Mouse (Mus musculus) kidney, adult 2 months (tissue): ENCODE results near the gene Optc. TPM values are rescaled to one million over a fixed set of nuclear protein-coding genes. Genes with fewer than 3 reads are reported as not detected.

Experiments used
- DNase-seq: peaks from one replicate; pipeline ENCODE4 v3.0.0; 2021
- H3K27ac ChIP-seq: fragments of 200-500 bp; 2 replicates; pipeline ENCODE4 v1.5.1; 2012; ENCODE audit warnings: low read depth, low read length, control low read depth, inconsistent platforms; ENCODE audit not compliant: insufficient read depth
- H3K27me3 ChIP-seq: fragments of 200-500 bp; replicated peaks from 2 replicates; pipeline ENCODE4 v1.6.1; 2012; ENCODE audit warnings: mild to moderate bottlenecking, moderate library complexity, low read length, inconsistent platforms; ENCODE audit not compliant: control insufficient read depth, insufficient read depth
- H3K36me3 ChIP-seq: fragments of 200-500 bp; 2 replicates; pipeline ENCODE4 v1.6.1; 2012; ENCODE audit warnings: mild to moderate bottlenecking, moderate library complexity, low read length, inconsistent platforms; ENCODE audit not compliant: control insufficient read depth, insufficient read depth
- H3K4me1 ChIP-seq: fragments of 200-500 bp; 2 replicates; pipeline ENCODE4 v1.6.1; 2011; ENCODE audit warnings: low read length; ENCODE audit not compliant: control insufficient read depth, insufficient read depth
- H3K4me3 ChIP-seq: fragments of 200-500 bp; 2 replicates; pipeline ENCODE4 v1.5.1; 2011; ENCODE audit warnings: mild to moderate bottlenecking, low read depth, low read length, control low read depth; ENCODE audit not compliant: insufficient read depth
- CTCF ChIP-seq: fragments of 200-500 bp; conservative IDR thresholded peaks from 2 replicates; pipeline ENCODE4 v1.5.1; 2011; ENCODE audit warnings: low read depth, mild to moderate bottlenecking, control low read depth, low read length, moderate library complexity, mixed read lengths; ENCODE audit not compliant: insufficient read depth, insufficient read length
- POLR2A ChIP-seq: fragments of 200-500 bp; IDR thresholded peaks from one replicate; pipeline ENCODE4 v1.6.1; 2011; ENCODE audit warnings: low read depth, low read length, control low read depth
- WGBS: fragments of 180-500 bp; shearing (Covaris S2); methylation state at CpG from one replicate; pipeline ENCODE4 v1.1.7; 2018; 5-methylcytosine and 5-hydroxymethylcytosine counted together
- polyA plus RNA-seq: library from polyadenylated mRNA; depleted of rRNA; stranded (reverse); fragments of >200 nt; gene quantifications from 2 replicates; pipeline ENCODE4 v1.2.3, GENCODE M21; 2012

Gene Optc
- polyA plus RNA-seq, 1 experiment, result 0.48 TPM

DNA sequence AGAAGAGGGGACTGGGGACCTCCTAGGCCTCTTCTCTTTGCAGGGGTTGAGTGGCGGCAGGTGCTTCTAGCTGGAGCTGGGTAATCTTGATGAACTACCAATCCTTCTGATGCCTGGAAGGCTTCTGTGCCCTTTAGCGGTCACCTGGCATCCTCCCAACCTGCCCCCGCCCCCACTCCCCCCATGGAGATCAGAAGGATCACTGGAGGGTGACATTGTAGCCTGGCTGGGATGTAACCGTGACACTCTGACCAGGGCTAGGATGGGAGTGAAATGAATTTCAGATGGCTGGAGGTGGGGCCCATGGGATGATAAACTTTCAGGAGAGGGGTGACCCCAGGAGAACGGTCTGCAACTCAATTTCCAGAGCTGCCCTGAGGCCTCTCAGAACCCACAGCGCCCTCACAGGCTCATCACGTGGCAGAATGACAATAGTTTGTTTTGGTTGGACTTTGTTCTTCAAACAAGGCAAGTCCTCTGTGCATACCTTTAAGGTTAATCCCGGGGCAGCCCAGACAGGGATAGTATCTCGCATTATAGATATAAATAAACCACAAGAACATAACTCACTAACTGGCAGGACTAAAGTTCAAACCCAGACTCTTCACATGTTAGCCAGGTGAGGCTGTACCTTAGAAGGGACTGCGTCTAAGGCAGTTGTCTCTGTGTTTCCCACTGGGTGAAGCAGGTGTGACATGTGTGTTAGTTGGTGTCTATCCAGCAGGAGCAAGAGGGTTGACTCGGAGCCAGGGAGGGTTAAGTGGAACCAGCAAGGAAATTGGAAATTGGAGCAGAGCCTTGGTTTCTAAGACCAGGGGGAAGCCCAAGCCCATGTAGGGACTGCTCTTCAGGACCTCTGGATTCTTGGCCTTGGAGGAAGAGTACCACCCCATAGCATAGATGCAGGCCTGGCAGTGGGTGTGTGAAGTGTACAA is 25.2 kb downstream of the Optc start:
- WGBS, result 48% methylated on average over 11 of the region's 11 CpGs
- DNase-seq, result peak; percentile 36
- Histone ChIP-seq H3K4me1 (peaks cover 5% of the 10 kb centered on the region; the same call in 1 of the 2 replicates), H3K4me3 (no peak overlapping the region), H3K36me3 (no peaks in the 10 kb centered on the region), H3K27me3 (no peaks in the 10 kb centered on the region), H3K27ac (no peak overlapping the region)
- TF ChIP-seq POLR2A (no peak), CTCF (no peak)

DNA sequence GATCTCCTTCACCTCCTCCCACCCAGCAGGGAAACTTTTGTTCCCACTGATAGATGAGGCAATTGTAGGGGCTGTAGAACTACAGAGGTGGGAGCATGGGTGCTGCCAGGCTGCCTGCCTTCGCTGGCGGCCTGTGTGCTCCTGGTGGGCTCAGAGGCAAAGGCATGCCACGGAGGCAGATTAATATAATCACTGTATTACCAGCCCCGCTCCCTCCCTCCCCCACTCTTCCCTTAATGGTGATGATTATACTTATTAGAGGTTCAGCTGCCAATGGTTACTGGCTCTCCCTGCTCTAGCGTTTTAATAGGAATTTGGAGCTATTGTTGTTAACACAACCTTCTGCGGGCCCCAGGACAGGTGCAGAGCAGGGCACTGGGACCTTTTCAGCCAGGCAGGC is 26.0 kb downstream of the Optc start:
- Histone ChIP-seq H3K27me3 (no peaks in the 10 kb centered on the region), H3K4me1 (peaks cover 5% of the 10 kb centered on the region; the same call in 1 of the 2 replicates), H3K4me3 (no peak overlapping the region), H3K36me3 (no peaks in the 10 kb centered on the region), H3K27ac (no peak overlapping the region)
- TF ChIP-seq POLR2A (no peak), CTCF (no peak)
- WGBS, result 71% methylated on average over 6 of the region's 6 CpGs
- DNase-seq, result no peak

DNA sequence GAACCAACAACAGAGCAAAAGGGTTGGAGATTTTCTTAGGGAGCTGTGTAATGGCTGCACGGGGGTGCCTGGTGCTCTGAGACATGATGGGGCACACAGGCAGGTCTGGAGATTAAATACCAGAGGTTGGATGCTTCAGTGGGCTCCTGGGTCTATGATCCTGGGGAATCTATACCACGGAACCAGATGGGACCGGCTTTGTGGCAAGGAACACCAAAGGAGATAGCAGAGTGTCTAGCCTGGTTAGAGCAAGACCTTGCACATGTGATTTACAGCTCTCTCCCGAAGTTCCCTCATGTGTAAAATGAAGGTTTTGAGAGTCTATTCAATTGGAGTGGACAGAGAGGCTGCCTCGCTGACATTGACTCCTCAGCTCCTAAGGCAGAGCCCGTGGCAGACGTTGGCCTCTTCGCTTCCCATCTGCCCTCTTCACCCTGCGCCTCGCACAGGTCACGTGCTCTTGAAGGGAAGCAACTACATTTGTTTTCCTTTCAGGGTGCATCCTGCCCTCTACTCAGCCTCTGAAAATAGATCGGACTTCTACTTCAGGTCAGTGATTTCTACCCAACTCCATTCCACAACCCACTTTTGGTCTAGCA is 28.9 kb downstream of the Optc start:
- Histone ChIP-seq H3K27ac (no peak overlapping the region), H3K27me3 (no peaks in the 10 kb centered on the region), H3K4me3 (no peak overlapping the region), H3K4me1 (peaks cover 5% of the 10 kb centered on the region; the same call in 1 of the 2 replicates), H3K36me3 (no peaks in the 10 kb centered on the region)
- peak; percentile 59 for DNase-seq
- no peak for TF ChIP-seq POLR2A
- no peak for TF ChIP-seq CTCF
- 44% methylated on average over 12 of the region's 12 CpGs for WGBS

DNA sequence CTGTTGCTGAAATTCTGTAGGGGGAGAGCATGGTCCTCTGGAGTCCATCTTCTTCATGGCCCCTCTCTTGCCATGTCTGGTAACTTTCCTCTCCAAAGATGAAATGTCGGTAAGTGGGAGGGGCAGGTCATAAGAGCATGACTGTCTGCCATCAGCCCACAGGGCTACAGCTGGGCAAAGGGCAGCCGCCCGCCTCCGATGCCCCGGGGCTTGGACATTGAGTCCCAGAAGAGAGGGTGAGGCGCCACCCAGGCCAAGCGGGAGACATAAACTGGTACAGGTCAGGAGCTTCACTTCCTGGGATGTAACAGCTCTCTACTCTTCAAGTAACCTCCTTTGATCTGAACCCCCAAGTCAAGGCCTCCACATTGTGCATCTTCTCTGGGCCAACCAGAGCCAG is 30.9 kb downstream of the Optc start:
- H3K27ac ChIP-seq, result no peak overlapping the region
- WGBS, result 59% methylated on average over 7 of the region's 7 CpGs
- H3K27me3 ChIP-seq, result no peaks in the 10 kb centered on the region
- H3K4me1 ChIP-seq, result no peaks in the 10 kb centered on the region
- no peaks in the 10 kb centered on the region for H3K36me3 ChIP-seq
- DNase-seq, result peak; percentile 79
- TF ChIP-seq POLR2A (no peak), CTCF (no peak)
- no peak overlapping the region for H3K4me3 ChIP-seq

DNA sequence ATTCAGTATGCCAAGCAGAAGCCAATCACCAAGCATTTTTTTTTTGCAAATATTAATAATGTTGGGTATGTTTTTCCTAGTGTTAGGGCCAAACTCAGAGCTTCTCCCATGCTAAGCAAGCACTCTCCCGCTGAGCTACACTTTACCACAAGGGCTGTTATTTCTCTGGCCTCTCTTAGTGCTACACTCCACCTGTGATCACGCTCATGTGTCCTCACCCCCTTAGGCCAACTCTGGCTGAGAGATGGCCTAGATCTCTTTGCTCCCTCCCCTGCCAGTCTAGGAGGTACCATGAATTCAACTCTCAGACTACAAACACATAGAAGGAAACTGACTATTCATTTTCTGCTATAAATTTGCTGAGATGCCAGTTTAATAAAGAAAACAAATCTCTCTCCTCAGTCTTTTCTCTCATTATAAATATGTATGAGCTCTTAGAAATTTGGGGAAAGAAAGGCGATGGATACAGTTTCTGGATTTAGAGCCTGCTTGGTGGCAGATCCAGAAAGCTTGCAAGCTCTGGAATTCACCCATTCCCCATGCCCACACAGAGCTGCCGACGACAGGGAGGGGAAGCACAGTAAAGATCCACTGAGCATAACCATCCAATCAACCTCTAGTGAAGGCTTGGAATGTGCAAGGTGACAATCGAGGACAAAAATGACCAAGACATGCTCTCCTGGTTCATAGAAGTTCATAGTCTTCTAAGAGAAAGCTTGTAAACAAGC is 34.5 kb downstream of the Optc start:
- H3K27me3 ChIP-seq, result no peaks in the 10 kb centered on the region
- no peak overlapping the region for H3K4me3 ChIP-seq
- TF ChIP-seq POLR2A (no peak), CTCF (no peak)
- no peaks in the 10 kb centered on the region for H3K36me3 ChIP-seq
- DNase-seq, result no peak
- no peak overlapping the region for H3K27ac ChIP-seq
- H3K4me1 ChIP-seq, result no peaks in the 10 kb centered on the region
- WGBS, result 81% methylated on average over 6 of the region's 6 CpGs

DNA sequence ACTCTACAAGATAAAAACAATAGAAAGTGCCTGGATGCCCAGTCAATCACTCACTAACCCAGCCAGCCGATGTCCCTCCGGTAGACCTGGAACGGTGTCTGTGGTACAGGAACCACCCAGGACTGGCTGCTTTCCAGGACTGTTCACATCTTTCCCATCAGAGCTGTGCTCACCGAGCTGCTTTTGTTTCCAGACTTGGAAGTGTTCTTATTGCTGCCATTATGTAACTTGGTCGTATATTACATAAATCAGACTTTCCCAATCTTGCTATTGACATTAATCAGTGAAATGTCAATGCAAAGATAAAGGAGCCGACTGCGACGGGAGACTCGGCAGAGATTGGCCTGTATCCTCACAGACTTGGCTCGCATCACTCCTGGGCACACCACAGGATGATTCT is 36.6 kb downstream of the Optc start:
- Histone ChIP-seq H3K4me1 (no peaks in the 10 kb centered on the region), H3K27ac (no peak overlapping the region), H3K4me3 (no peak overlapping the region), H3K36me3 (no peaks in the 10 kb centered on the region), H3K27me3 (no peaks in the 10 kb centered on the region)
- no peak for DNase-seq
- TF ChIP-seq POLR2A (no peak), CTCF (no peak)
- 75% methylated on average over 10 of the region's 10 CpGs for WGBS
